Mouse (Mus musculus): ENCODE results near the gene Lmtk2.

DNA sequence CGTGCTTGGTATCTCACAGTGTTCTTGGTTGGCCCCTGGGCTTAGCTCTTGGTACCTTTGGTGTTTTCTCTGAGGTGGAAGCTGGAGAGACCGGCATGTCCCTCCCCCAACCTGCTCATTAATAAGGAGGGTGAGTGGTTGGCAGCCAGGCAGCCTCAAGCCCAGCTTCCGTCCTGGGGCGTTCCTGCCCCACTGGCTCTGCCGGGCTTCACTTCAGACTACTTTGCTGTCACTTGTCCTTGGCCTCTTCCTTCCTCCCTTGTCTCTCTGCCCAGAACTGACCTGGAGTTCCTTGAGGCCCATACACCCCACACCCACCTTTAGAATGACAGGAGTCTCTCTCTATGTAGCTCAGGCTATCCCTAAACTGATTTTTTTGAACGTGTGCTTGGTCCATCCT, 92.4 kb downstream of the Lmtk2 start:
- TF ChIP-seq POLR2A (IDR thresholded peaks at IDR 0.05; ENCODE audit: extremely low read depth, insufficient read depth, low read length): no peak
- TF ChIP-seq CTCF (IDR thresholded peaks at IDR 0.05; ENCODE audit: extremely low read depth, insufficient read depth, low read length): no peak

All from cortical plate, adult 2 months (tissue).